Mouse (Mus musculus) kidney, postnatal 4 days (tissue): ENCODE measurements around the gene Stra6l.

Experiments used
- DNase-seq, 2 experiments: peaks; one replicate each; pipeline ENCODE4 v3.0.0; 2021; ENCODE audit warnings: mixed read lengths in 2 of 2

The Stra6l gene

DNA sequence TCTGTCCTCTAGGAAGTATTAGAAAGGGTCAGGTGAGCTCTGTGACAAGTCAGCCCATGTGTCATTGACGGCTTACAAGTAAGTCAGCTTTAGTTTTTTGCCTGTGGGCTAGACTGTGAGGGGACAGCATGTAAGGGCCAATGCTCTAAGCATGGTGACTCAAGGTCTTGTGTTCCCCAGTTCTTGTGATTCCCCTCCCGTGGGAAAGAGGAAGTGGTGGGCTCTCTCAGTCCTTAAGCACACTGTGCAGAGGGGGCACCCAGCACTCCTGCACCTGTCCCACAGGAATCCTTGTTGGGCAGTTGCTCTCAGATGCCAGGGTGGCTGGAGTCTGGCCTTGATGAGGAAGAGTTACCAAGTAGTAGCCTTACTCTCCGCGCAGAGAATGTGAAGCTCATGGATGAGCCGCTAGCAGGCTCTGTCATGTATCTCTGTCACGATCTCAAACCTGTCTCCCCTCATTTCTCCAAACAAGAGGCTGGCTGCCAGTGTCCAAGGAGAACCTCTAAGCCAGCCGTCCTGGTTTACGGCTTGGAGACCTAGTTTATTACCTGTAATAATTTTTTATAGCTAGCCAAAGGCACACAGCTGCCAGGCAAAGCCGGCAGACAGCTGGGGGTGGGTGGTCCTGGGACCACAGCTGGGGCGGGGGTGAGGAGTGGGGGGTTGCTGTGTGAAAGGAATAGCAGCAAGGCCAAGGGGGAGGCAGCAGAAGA lies at the start of gene Stra6l:
TSS of gene Stra6l (plus strand) at position 556 of the 716 bp plus-strand sequence.
- no peak for DNase-seq

DNA sequence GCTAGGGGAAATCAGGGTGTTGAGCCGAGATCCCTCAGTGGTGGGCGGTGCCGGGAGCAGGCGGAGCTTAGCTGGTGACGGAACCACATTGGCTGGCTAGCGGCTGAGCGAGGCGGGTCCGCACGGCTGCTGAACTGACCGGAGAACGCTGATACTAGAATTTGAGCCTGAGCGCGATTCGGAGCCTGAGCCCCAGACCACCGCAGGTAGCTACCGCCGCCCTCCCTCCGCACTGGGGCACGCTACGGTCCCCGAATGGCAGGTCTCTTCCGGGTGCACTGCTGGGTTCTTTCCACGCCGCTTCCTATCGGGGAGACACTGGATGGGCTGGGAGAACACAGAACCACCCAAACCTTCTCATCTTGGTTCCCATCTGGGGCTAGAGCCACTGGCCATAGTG lies 49.5 kb upstream of the Stra6l start, which contains the start of gene Aldh1b1:
TSS of gene Aldh1b1 (plus strand) at position 59 of the 400 bp plus-strand sequence.
- DNase-seq = peak; percentile 84 to 90

DNA sequence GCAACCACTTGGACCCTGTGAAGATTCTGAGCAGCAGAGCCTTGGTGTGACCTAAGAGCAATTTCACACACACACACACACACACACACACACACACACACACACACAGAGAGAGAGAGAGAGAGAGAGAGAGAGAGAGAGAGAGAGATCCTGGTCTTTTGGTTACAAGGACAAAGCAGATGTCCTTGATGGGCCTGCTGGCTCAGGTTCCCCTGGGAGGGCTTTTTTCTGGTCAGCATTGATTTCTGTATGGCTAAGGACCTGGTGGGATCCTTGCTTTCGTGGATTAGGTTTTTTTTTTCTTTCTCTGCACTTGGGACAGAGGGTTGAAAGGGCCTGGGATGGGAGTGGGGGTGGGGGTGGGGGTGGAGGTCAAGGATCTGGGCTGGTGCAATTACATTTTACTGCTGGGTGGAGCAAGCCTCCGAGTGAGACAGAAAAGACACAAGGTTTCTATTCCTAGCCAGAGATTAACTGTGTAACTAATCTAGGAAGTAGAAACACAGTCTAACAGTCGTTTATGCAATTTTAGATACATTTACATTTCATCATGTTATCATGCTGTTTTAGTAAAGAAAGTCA lies 48.4 kb upstream of the Stra6l start:
- no peak for DNase-seq

DNA sequence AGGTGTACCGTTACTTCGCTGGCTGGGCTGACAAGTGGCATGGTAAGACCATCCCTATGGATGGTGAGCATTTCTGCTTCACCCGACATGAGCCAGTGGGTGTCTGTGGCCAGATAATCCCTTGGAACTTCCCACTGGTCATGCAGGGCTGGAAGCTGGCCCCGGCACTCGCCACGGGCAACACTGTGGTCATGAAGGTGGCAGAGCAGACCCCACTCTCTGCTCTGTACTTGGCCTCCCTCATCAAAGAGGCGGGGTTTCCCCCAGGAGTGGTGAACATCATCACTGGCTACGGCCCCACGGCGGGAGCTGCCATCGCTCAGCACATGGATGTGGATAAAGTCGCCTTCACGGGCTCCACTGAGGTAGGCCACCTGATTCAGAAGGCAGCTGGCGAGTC lies 45.6 kb upstream of the Stra6l start:
- no peak for DNase-seq

DNA sequence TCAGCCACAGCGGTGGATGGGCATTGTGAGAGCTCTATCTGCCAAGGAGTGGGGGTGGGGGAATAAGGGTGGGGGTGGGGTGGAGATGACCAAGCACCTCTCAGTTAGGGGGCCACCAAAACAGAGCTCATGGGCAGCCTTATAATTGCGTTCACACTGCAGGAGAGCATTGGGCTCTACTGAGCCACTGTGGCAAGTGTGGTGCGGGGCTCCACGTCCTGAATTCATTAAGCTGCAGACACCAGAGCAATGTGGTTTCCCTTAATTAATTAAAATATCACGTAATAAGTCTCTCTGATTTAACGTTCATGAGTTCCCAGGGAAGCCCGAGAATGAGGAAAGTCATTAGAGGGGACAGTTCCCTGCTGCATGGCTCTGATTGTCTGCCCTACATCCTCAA lies 40.4 kb upstream of the Stra6l start:
- no peak for DNase-seq

DNA sequence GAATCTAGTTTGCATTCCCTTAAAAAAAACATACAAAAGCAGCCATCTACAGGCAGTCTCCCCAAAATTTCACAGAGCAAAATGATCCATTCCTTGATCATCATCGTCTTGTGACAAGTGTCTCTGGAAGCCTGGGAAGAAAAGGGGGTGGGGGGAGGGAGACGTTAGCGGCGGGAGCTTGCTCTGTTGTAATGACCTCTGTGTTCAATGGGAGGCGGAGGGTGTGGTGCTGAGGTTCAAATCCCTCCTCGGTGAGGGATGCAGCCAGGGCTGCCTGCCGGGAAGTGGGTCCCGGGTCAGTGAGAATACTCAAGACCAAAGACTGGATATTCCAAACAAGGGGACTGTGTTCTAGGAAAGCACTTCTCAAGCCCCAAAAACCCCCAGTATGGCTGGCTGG lies 37.2 kb upstream of the Stra6l start:
- DNase-seq = no peak

DNA sequence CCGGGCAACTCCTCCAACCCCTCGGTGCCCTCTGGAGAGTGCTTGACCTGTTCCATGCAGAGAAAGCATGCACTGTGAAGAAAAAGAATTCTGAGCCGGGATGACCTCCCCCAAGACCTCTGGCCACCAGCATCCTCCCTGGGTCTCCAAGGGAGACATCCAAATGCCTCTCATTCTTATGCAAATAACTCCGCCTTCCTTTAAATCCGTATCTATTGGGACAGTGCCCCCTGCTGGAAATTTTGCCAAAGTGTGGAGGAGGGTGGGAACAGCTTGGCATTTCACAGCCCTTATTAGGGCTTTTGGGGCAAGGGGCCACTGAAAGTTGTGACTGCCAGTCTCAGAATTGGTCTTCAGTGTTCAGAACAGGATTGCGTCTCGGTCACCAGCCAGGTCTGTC lies 32.9 kb upstream of the Stra6l start:
- peak; percentile 75 to 78 for DNase-seq

DNA sequence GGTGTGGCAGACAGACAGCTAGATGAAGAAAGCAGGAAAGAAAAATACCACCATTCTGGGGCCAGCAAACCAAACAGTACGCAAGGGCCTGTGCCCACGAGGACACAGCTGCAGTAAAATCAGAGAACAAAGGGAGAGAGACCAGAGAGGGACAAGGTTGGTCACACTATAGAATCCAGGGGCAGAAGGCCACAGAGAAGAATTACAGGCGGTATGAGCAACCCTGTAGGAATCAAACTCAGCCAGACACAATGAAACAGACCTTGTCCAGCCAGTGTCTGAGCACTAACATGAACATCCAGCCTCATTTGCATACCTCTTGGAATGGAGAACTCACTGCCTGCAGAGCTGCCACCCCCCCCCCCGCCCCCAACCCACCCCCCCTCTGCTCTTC lies 29.7 kb upstream of the Stra6l start:
- no peak for DNase-seq

DNA sequence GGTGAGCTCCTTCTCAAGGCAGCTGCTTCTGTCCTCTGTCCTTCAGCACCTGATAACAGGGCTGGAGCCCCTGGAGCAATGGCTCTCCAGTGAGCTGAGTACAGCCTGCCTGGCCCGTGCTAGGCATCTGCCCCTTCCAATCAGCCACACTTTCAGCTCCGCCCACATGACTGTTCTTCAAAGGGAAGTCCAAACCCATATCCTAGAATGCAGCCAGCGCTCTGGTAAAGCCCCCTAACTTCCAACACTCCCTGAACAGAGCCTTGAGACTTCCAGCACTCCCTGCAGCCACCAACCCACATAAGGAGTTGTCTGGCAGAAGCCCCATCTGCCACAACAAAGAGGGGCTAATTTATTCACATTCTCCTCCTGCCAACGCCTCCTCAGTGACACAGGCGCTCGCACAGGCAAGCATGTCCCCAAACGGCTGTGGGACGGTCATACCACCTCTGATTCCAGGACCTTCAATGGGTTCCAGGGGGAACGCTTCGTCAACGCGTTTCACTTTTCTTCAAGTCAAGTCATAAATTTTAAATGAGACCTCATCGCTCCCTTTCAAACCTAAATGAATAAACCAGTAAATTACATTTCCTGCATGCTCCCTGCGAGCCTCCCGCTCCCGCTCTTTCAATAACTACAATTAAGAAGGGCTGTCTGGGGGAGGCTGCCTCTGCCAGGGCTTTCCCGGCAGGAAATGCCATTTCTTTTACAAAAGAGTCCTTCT lies 29.1 kb upstream of the Stra6l start:
- peak; percentile 47 to 59 for DNase-seq

DNA sequence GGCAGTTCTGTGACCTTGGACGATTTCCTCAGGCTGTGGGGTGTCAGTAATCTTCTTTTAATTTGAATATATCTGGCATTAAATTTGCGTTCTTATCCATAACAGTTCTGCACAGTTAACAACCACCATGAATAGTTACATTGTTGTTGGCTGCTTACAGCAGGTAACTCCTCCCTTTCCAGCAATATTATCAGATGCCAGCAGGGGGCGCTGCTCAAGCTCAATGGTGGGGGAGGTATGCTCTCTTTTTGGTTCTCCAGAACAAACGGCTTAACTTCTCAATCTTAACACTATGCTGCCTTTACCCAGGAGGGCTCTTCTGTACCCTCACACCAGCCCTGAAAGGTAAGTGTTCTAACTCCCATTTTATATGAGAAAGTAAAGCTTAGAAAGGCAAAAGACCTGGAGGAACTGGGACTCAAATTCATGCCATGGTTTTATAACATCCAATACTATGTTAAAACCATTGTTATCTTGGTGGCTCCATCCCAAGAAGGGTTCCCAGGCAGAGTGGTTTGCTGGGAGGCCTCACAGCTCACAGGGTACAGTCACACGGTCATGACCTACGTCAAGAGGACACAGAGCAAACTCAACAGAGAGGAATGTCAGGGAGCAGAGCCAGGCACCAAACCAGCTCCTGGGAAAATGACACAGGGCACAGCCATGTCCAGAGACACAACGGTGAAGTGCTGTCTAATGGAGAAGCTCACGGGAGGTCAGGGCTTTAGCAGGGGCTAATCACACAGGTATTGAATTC lies 28.2 kb upstream of the Stra6l start:
- DNase-seq = peak; percentile 82 to 85

DNA sequence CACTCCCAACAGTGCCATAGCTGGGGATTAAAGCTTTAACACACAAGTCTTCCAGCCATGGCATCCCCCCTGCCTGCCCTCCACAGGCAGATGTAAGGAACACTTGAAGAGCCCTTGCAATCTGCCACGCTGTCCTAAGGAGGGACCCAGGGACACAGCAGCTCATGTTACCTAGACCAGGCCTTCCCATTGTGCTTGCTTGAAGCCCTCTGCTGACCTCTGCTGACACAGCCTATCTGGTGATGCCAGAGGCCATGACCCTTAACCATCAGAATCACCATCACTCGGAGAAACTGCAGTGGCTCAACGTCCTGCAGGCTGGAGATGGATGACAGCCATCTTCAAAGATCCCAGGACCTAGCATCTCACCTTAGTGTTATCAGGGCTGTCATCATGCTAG lies 26.5 kb upstream of the Stra6l start:
- no peak for DNase-seq

DNA sequence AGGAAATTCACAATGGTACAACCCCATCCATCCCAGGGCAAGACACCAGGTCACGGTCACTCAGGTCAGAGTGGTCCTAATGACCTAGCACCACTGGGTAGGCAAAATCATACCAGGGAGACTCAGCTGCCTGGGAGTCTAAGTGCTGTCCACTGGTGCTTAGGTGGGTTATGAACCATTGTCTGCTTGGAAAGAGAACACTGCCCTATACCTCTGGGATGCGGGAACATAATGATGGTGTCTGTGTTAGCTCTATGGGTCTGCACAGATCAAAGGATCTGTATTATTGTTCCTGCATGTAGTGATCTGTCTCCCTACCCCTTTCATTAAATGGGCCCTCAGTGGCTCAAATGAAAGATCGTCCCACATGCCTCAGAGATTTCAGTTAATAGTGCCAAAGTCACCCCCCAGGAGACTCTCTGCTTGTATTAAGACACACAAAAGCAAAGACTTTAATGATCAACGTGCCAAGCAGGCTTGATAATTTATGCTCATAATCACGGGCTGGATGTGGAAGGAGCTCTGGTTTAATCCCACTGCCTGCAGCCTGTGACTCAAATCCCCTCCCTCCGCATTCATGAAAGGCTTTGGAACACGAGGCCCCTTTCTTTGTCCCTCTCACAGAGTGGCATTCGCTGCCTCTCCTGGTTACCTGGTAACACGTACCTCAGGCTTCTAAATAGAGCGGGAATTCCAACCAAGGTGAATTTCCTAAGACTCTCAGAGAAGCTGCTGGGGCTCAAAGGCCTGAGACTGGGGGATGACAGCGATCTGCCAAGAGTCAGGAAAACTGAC lies 25.5 kb upstream of the Stra6l start:
- DNase-seq = no peak

DNA sequence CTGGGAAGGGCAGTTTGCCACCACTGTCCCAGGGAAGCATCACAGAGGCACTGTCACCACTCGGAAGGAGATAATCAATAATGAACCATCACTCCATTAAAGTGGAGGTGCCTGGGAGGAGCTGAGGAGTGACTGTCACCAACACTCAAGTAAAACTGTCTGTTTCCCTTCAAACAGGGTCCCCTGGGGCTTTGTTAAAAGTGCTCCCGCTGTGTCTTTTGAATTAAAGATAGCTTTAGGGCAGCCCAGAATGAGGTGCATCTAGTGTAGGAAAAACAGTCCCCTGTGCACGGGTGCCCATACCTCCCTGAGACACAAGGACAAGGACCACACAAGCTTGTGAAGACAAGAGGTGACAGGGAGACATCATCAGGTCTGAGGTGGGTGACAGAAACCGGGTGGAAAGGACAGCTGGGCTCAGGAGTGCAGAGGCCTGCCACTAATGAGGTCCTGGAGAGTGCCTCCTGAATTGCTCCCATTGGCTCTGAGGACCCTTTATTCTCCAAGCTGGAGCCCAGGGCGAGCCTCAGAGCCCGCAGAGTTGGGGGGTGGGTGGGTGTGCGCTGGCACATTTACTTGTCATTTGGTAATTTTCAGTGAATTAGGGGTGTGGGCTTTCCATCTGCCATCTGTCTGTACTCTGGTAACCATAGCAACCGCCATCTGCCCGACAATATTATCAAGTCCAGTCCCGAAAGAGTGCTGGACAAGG lies 24.3 kb upstream of the Stra6l start:
- DNase-seq = no peak

DNA sequence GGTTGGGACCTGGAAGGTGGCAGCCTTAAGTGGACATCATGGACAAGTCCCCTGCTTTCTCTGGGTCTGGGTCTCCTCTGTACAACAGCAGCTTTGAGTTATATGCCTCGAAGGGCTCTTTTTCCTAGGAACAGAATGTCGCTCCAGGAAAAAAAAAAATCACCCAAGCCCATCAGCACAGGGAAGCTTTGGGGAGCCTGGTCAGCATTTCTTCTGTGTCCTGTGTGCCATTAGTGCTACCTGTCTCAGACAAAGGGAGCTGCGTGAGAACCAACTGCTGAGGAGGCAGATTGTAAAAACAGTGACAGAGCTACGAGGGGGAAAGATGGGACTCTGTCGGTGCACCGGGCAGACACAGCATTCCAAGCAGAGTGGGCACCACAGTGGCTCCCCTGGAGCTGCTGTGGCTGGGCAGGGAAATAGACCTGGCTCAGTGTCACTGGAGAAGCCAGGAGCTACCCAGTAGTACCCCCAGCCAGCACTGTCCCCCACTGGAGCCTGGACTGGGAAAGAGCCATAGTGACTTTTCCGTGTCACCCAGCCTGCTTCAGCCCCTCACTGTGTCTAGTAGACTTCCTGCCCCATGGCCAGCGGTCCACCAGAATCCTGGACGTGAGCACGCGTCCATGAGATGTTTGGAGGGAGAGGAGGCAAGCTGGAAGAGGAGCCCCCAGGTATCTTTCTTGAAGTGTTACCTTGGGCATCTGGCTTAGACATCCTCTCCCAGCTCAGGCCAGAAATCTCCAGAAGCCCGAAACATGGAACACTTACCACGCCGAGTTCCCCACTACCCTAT lies 23.5 kb upstream of the Stra6l start:
- DNase-seq = no peak

DNA sequence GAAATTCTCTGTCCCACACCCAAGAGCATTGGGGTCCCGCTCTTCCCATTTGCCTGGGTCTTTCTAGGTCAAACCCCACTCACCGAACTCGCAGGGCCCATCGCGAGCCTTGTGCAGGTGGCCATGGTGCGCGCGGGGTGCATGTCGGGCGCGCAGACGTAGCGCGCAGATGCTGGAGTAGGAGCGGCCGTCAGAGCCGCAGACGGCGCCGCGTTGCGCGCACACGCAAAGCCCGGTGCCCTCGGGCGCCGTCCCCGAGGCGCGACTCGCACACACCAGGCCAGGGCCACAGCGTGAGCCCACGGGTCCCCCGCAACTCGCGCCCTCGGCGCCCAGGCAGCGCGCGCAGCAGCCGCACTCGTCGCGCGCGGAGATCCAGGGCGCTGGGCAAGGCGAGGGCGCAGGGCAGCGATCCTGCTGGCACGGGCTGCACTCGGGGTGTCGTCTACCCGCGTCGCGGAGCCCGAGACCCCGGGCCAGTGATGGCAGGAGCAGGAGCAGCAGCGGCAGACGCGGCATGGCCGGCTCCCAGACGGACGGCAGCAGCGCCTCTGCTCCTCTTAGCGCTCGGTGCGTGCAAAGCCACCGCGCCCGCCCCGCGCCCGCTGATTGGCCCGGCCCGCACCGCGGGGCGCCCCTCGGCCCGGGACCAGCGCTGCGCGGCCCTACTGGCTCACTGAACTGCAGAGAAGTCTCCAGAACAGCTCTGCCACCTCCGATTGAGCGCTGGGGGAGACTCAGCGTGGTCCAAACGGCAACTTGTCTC lies 22.0 kb upstream of the Stra6l start, which contains the start of gene Igfbpl1:
TSS of gene Igfbpl1 (minus strand) at position 649 of the 766 bp plus-strand sequence.
- peak; percentile 27 to 44 for DNase-seq

DNA sequence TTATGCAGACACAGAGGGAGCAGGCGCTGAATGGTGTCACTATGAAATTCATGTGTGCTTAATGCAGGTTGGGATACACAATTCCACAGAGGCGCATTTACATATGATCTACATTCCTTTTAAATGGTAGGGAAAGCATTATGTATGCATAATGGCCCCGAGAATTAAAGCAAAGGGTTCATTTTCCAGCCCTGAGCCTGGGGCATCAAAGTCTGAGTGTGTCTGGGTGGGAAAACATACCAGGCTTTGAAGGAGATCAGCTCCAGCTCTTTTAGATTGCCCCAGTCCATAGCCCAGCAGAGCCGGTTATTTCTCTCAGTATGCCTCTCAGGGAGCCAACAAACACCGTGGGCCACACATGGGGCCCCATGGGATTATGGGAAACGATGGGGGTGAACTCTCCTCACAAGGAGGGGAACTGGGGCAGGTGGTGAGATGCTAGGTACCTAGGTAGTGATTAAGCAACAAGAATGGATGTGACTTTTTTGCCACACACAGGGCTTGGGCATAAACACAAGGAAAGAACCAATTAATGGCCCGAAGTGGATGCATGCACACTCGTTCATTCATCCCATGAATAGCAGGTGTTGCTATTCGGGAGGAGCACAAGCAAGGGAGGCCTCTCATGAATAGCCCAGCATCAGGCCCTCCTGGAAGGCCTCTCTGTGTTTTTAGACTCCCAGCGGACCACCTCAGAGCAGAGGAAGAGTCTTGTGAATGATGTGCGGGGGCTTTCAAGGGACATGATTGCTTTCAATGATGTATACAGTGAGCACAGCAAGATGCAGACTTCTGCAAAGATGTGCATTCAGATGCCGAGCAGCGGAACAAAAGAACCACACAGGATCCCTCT lies 18.3 kb upstream of the Stra6l start:
- DNase-seq = no peak

DNA sequence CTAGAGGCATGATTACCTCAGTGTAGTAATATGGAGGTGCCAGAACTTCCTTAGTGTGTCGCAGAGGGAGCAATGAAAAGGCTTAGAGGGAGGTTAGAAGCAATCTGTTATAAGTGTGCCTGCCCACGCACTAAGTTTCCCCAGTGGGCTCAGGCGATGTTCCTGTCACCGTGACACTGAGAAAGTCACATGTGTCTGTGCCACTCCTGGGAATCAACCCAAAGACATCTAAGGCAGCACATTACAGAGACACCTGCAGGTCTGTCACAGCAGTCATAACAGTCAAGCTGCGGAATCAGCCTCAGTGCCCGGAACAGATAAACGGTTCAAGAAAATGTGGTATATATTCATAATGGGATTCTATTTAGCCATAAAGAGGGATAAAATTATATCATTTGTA lies 16.5 kb upstream of the Stra6l start:
- no peak for DNase-seq

DNA sequence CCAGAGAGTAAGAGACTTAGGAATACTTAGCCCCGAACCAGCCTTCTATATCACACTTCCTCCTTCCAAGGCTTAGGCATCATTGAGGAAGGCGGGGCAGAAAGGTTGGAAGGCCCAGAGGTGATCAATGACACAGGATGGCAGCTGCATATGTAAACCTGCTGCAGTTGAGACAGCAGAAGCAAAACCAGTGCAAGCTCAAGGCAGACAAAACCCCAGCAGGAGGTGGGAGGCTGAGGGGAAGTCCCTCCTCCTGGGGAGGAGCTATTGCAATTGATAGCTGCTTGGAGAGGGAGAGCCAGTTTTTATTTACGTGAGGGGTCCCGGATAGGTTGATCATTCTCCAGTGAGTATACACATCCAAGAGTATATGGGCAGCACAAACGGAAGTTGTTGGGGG lies 15.0 kb upstream of the Stra6l start:
- DNase-seq = no peak

DNA sequence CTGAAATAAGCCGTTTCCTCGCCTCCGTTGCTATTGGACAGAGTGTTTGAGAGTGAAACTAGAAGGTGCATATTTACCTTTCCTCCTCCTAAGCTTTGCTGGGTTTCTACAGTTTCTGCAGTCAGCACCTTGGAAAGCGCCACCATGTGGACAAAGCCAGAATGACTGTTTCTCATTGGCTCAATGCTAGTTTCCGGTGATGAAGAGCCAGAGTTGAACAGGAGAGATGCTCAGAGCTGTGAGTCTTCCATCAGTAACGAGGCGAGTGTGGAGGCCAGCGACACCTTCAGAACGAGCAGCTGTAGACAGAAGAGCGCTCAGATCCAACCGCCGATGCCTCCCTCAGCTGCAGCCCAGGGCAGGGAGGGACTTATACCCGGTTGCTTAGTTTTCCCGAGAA lies 4.1 kb upstream of the Stra6l start:
- DNase-seq = peak; percentile 63 to 66
